Mouse (Mus musculus): ENCODE measurements around the gene Rab5if. TPM values are rescaled to one million over a fixed set of nuclear protein-coding genes. Genes with fewer than 3 reads are reported as not detected.
"Not testable (repeated sequence)": the region's sequence is repeated elsewhere in the genome, so short reads cannot be mapped to it uniquely, and the experiment has no call there.

Rab5if gene
- polyA plus RNA-seq, 1 experiment, result 175 TPM

- TF ChIP-seq CTCF (IDR thresholded peaks at IDR 0.05; ENCODE audit: low read depth, low read length) (no peak), POLR2A (IDR thresholded peaks at IDR 0.05; ENCODE audit: borderline replicate concordance, low read depth, low read length) (no peak)
- Histone ChIP-seq H3K4me3 (ENCODE audit: insufficient read depth, low read length) (peak overlapping the region; percentile 56), H3K27ac (ENCODE audit: insufficient read depth, low read depth, low read length) (no peak overlapping the region)
These were observed 22.5 kb upstream of the Rab5if start for GRCm38 (mm10) chr2:156840301-156841027.

DNA sequence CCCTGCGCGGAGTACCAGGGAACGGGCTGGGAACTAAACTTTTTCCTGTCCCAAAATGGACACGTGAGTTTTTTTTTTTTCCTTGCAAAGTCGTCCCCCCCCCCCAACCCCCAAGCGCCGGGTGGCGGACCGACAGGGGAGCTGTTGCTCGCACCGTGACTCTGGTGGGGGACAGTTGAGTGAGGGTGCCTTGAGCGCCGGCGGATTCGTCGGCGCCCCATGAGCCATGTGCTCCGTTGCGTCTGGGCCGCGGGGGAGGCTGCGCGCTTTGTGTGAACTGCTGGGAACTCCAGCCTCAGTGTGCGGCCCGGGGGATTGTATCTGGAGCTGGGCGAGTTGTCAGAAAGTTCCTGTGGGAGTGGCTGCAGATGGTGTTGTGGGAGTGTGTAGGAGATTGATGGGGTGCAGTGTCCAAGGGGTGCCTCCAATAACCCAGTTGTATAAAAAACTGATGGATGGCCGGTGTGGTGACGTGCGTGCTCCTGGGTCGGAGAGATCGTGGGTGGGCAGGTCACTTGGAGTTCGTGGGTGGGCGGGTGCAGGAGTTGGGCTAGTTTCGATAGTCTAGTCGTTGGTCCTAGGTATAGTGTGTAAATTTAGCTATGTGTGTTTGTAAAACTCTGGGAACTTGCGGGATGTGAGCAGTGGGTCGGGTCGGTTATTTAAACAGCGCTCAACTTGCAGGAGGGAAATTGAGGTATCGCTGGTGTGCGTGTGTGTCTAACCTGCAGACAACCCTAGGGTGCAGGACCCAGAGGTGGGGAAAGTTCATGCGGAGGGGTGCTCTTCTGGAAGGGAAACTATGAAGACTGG, 21.7 kb upstream of the Rab5if start:
- Histone ChIP-seq H3K4me3 (ENCODE audit: insufficient read depth, low read length) (peak overlapping the region; percentile 56), H3K4me1 (ENCODE audit: control insufficient read depth, insufficient read depth, low read length) (no peaks in the 10 kb centered on the region), H3K27ac (ENCODE audit: insufficient read depth, low read depth, low read length) (no peak overlapping the region)
- TF ChIP-seq POLR2A (IDR thresholded peaks at IDR 0.05; ENCODE audit: borderline replicate concordance, low read depth, low read length), result no peak
- TF ChIP-seq CTCF (IDR thresholded peaks at IDR 0.05; ENCODE audit: low read depth, low read length), result no peak

More at GRCm38 (mm10) chr2:156840301-156841027, 22.5 kb upstream of the Rab5if start:
- no peaks in the 10 kb centered on the region for H3K4me1 ChIP-seq (ENCODE audit: control insufficient read depth, insufficient read depth, low read length)

GRCm38 (mm10) chr2:156841841-156842706, 20.9 kb upstream of the Rab5if start:
- Histone ChIP-seq H3K4me3 (ENCODE audit: insufficient read depth, low read length) (peak overlapping the region; percentile 56; the same call in 1 of the 2 replicates), H3K27ac (ENCODE audit: insufficient read depth, low read depth, low read length) (no peak overlapping the region), H3K4me1 (ENCODE audit: control insufficient read depth, insufficient read depth, low read length) (no peaks in the 10 kb centered on the region)
- TF ChIP-seq POLR2A (IDR thresholded peaks at IDR 0.05; ENCODE audit: borderline replicate concordance, low read depth, low read length), result no peak
- no peak for TF ChIP-seq CTCF (IDR thresholded peaks at IDR 0.05; ENCODE audit: low read depth, low read length)

DNA sequence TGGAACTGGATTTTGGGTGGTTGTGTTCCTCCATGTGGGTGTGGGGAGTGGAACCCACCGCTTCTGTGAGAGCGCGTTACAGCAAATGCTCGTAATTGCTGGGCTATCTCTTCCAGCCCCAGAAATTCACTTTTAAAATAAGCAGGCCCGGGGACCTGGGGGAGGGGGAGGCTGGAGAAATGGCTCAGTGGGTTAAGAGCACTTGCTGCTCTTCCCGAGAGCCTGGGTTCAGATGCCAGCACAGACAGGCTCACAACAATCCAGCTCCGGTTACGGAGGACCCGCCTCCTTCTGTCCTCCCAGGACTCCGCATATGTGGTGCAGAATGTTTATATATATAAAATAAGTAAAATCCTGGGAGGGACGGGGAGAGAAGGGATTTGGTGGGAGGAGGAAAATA, 20.2 kb upstream of the Rab5if start:
- H3K4me1 ChIP-seq (ENCODE audit: control insufficient read depth, insufficient read depth, low read length), result no peaks in the 10 kb centered on the region
- H3K4me3 ChIP-seq (ENCODE audit: insufficient read depth, low read length), result no peak overlapping the region
- H3K27ac ChIP-seq (ENCODE audit: insufficient read depth, low read depth, low read length), result no peak overlapping the region
- no peak for TF ChIP-seq POLR2A (IDR thresholded peaks at IDR 0.05; ENCODE audit: borderline replicate concordance, low read depth, low read length)
- no peak for TF ChIP-seq CTCF (IDR thresholded peaks at IDR 0.05; ENCODE audit: low read depth, low read length)

- H3K27ac ChIP-seq (ENCODE audit: insufficient read depth, low read depth, low read length), result no peak overlapping the region
- H3K4me3 ChIP-seq (ENCODE audit: insufficient read depth, low read length), result no peak overlapping the region
- TF ChIP-seq POLR2A (IDR thresholded peaks at IDR 0.05; ENCODE audit: borderline replicate concordance, low read depth, low read length), result no peak
- TF ChIP-seq CTCF (IDR thresholded peaks at IDR 0.05; ENCODE audit: low read depth, low read length), result no peak
- H3K4me1 ChIP-seq (ENCODE audit: control insufficient read depth, insufficient read depth, low read length), result no peaks in the 10 kb centered on the region
These were observed 19.6 kb upstream of the Rab5if start for GRCm38 (mm10) chr2:156843331-156843730.

DNA sequence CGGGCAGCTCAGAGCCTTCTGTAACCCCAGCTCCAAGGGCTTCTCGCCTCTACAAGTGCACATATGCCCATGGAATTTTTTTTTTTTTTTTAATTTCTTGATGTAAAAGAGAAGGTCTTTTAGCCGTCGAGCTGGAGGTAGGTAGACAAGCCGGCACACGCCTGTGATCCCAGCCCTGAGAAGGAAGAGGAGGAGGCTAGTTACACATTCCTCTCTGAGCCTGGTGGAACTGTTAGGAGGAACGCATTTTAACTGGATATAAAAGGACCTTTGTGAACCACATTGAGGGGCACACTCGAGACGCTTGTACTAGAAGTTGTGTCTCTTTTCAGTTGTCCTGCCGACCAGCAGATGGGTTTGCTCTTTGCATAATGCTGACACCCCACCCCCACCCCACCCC, 18.2 kb upstream of the Rab5if start:
- H3K27ac ChIP-seq (ENCODE audit: insufficient read depth, low read depth, low read length), result no peak overlapping the region
- no peaks in the 10 kb centered on the region for H3K4me1 ChIP-seq (ENCODE audit: control insufficient read depth, insufficient read depth, low read length)
- H3K4me3 ChIP-seq (ENCODE audit: insufficient read depth, low read length), result no peak overlapping the region
- TF ChIP-seq POLR2A (IDR thresholded peaks at IDR 0.05; ENCODE audit: borderline replicate concordance, low read depth, low read length) (no peak), CTCF (IDR thresholded peaks at IDR 0.05; ENCODE audit: low read depth, low read length) (no peak)

DNA sequence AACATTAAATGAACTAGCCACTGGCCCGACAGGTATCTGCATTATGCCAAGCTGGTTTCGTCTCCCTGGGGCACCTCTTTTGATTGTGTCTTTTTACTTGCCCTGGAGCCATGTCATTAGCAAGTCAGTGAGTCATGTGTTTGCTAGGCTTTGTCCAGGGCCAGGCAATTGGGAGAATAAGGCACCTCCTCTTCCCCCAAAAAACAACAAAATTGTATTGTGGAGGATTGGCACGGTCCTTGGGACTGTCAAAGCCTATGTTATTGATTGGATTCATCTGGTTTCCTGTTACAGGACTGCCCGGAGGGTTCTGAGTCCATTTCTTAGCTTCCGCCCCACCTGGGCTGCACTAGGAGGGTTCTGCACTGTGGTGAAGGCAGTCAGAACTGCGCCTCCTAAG, 15.3 kb upstream of the Rab5if start:
- Histone ChIP-seq H3K4me1 (ENCODE audit: control insufficient read depth, insufficient read depth, low read length) (peaks cover 16% of the 10 kb centered on the region), H3K27ac (ENCODE audit: insufficient read depth, low read depth, low read length) (no peak overlapping the region), H3K4me3 (ENCODE audit: insufficient read depth, low read length) (no peak overlapping the region)
- TF ChIP-seq CTCF (IDR thresholded peaks at IDR 0.05; ENCODE audit: low read depth, low read length) (no peak), POLR2A (IDR thresholded peaks at IDR 0.05; ENCODE audit: borderline replicate concordance, low read depth, low read length) (no peak)

DNA sequence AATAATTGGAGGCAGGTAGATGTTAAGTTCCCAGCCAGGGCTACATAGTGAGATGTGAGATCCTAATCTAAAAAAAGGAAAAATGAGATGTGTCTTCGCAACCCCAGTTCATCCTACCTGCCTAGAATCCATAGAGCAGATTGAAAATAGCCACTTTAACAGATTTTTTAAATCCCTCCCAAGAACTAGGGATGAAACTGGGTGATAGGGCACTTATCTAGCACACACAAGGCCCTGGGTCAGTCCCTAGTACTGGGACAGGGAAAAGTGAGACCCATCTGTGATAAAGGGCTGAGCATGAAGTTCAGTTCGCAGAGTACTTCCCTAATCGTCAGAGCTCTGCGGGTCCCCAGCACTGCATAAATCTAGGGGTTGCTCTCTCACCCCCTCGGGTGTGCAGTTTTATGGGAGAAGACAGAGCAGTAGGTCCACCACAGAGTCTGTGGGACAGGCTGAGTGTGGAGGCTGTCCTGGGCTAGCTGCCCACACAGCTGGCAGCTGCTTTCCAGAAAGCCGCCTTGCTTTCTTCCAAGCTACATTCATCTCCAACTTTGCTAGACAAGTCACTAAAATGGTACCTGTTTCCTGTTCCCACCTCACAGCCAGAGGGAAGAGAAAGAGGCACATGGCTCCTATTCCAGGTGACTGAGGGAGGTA, 14.3 kb upstream of the Rab5if start:
- no peak overlapping the region for H3K4me3 ChIP-seq (ENCODE audit: insufficient read depth, low read length)
- no peak overlapping the region for H3K27ac ChIP-seq (ENCODE audit: insufficient read depth, low read depth, low read length)
- no peak for TF ChIP-seq POLR2A (IDR thresholded peaks at IDR 0.05; ENCODE audit: borderline replicate concordance, low read depth, low read length)
- no peak for TF ChIP-seq CTCF (IDR thresholded peaks at IDR 0.05; ENCODE audit: low read depth, low read length)
- H3K4me1 ChIP-seq (ENCODE audit: control insufficient read depth, insufficient read depth, low read length), result peaks cover 16% of the 10 kb centered on the region

GRCm38 (mm10) chr2:156850505-156850904, 12.4 kb upstream of the Rab5if start:
- no peak overlapping the region for H3K27ac ChIP-seq (ENCODE audit: insufficient read depth, low read depth, low read length)

GRCm38 (mm10) chr2:156853584-156853983, 9.3 kb upstream of the Rab5if start:
- not testable (repeated sequence) for H3K27ac ChIP-seq (ENCODE audit: insufficient read depth, low read depth, low read length); H3K4me3 ChIP-seq (ENCODE audit: insufficient read depth, low read length)
- H3K4me1 ChIP-seq (ENCODE audit: control insufficient read depth, insufficient read depth, low read length), result peaks cover 32% of the 10 kb centered on the region

More at GRCm38 (mm10) chr2:156850505-156850904, 12.4 kb upstream of the Rab5if start:
- Histone ChIP-seq H3K4me1 (ENCODE audit: control insufficient read depth, insufficient read depth, low read length) (peaks cover 16% of the 10 kb centered on the region), H3K4me3 (ENCODE audit: insufficient read depth, low read length) (no peak overlapping the region)
- TF ChIP-seq POLR2A (IDR thresholded peaks at IDR 0.05; ENCODE audit: borderline replicate concordance, low read depth, low read length) (no peak), CTCF (IDR thresholded peaks at IDR 0.05; ENCODE audit: low read depth, low read length) (no peak)

DNA sequence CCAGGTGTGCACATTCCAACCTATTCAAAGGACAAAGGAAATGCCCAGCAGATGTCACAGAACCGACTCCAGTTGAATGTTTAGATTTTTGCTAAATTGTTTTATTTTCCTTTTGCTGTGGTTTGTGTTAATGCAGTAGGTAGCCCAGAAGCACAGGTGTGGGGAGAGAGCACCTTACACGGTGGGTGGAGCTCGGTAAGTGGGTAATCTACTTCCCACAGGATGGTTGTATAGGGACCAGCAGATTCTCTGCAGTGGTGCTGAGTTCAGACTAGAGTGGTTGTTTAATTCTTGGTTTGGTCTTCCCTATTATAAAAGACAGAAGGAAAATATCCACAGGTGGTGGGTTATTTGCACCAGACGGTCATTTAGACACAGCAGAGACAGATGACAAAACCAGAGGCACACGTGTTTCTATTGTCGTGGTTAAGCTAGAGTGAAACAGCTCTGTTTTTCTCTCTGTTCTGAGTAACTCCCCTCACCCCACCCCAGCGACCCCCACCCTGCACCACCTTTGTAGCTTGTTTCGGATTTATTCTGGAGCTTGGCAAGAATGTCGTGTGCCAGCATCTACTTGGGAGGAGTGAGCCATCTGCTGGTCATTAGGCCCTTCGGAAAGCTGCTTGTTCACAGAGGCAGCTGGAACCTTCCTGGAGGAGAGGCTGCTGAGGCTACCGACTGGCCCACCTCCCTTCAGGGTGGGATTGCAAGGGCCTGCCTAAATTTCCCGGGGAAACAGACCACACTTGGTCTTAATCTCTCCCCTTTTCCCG, 8.7 kb upstream of the Rab5if start:
- not testable (repeated sequence) for H3K4me3 ChIP-seq (ENCODE audit: insufficient read depth, low read length); H3K27ac ChIP-seq (ENCODE audit: insufficient read depth, low read depth, low read length)
- peaks cover 32% of the 10 kb centered on the region for H3K4me1 ChIP-seq (ENCODE audit: control insufficient read depth, insufficient read depth, low read length)
